Mouse (Mus musculus): ENCODE measurements around the gene Olfr403.
"Not testable (repeated sequence)": the region's sequence is repeated elsewhere in the genome, so short reads cannot be mapped to it uniquely, and the experiment has no call there.

Olfr403 gene

DNA sequence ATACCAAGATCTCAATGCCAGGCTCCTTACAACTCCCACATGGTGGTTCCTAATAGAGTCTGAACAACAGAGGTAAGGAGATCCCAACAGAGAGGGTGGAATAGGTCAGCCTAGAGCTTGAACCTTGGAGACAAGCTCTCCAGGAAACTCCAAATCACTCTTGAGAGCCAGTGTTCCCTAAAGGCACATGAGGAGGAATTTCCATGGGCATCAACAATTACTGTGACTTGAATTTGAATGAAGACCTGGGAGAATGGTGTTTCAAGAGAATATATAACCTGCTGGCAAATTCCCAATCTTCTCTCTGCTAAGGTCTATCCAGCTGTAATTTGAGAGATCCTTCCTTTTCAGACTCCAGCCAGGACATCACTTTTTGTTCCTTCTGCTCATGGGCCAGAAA is at the start of gene Olfr403:
Gene Olfr403 (plus strand): TSS at position 301 of the 400 bp plus-strand sequence.
- in situ Hi-C loops (cut with MseI, MboI) = no loop called here

GRCm38 (mm10) chr11:74140001-74140400 is 46.0 kb upstream of the Olfr403 start:
- in situ Hi-C loops (cut with MseI, MboI) = not testable (repeated sequence)

DNA sequence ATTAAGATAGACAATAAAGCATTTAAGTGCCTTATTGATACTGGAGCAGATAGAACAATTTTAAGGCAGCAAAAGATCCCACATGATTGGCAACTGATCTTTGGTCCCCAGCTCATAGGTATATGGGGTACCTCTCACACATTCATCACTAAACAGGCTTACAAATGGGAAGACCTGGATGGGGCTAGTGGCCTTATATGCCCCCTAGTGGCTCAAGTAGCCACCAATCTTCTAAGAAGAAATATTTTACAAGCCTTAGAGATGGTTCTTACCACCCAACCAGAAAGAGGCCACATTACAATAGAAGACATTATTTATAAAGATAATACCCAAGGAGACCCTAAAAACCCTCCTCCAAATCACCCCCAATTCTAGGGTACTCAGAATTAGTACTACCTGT is 40.2 kb upstream of the Olfr403 start:
- in situ Hi-C loops (cut with MseI, MboI) = no loop called here

- in situ Hi-C loops (cut with MseI, MboI) = no loop called here
Observed at GRCm38 (mm10) chr11:74153229-74153628, 32.8 kb upstream of the Olfr403 start, which contains the start of gene Olfr402. Olfr402 (plus strand) TSS chr11:74153529.

DNA sequence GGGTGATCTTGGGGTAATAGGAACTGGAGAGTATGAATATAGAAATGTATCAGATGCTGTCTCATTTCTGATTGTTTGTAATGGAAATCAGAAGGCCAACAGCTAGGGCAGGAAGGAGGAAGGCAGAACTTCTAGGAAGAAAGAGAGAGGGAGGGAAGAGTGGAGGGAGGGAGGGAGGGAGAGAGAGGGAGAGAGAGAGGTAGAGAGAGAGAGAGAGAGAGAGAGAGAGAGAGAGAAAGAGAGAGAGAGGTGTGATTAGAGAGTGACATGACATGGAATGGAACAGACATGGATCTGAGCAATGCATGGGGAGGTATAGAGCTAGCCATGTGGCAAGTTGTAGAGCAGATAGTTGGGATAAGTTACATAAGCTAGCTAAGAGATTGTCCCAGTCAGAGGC is 17.3 kb upstream of the Olfr403 start:
- in situ Hi-C loops (cut with MseI, MboI) = no loop called here

GRCm38 (mm10) chr11:74183168-74183567 is 2.9 kb upstream of the Olfr403 start:
- in situ Hi-C loops (cut with MseI, MboI) = no loop called here

- in situ Hi-C loops (cut with MseI, MboI) = no loop called here
Observed at GRCm38 (mm10) chr11:74183745-74184144, 2.3 kb upstream of the Olfr403 start.

- in situ Hi-C loops (cut with MseI, MboI) = no loop called here
Observed at GRCm38 (mm10) chr11:74211279-74211678, 25.2 kb downstream of the Olfr403 start, which contains the start of gene Olfr43. Olfr43 (minus strand) TSS chr11:74211379.

- in situ Hi-C loops (cut with MseI, MboI) = no loop called here
Observed at GRCm38 (mm10) chr11:74241201-74241600, 55.2 kb downstream of the Olfr403 start.
